Mouse (Mus musculus) CH12.LX (cell line): ENCODE measurements at regions not wholly inside any gene's neighbourhood (a gene's known extent, or its start where the extent isn't known, plus 50 kb on each side); places are given as distances from the start of the nearest gene placed in this dataset.

Source experiments
- DNase-seq: peaks from one replicate; pipeline ENCODE4 v3.0.0-alpha.2; 2013; ENCODE audit errors: extremely low read depth
- H3K27ac ChIP-seq: 2 replicates; pipeline ENCODE4 v1.5.1; 2012; ENCODE audit warnings: low read depth, mild to moderate bottlenecking, control low read depth, moderate library complexity; ENCODE audit not compliant: insufficient read depth
- H3K27me3 ChIP-seq: replicated peaks from 2 replicates; pipeline ENCODE3; 2012; ENCODE audit warnings: inconsistent platforms
- H3K36me3 ChIP-seq, 2 experiments: replicated peaks in 1 of 2; 2 replicates each; pipeline versions ENCODE3 to v1.6.1; 2012; ENCODE audit warnings: inconsistent platforms in 1 of 2, low read length in 1 of 2, mild to moderate bottlenecking in 1 of 2, mixed read lengths in 1 of 2, moderate library complexity in 1 of 2; ENCODE audit not compliant: control insufficient read depth in 1 of 2, insufficient read depth in 1 of 2
- H3K4me1 ChIP-seq, 2 experiments: 2 replicates each; pipeline ENCODE4 v1.6.1; 2012; ENCODE audit warnings: inconsistent platforms in 1 of 2, moderate library complexity in 1 of 2; ENCODE audit not compliant: insufficient read depth in 2 of 2, control insufficient read depth in 1 of 2
- H3K4me2 ChIP-seq: 2 replicates; pipeline ENCODE4 v1.6.1; 2012; ENCODE audit warnings: low read depth, mild to moderate bottlenecking, control low read depth; ENCODE audit not compliant: poor library complexity, insufficient read depth, severe bottlenecking
- H3K4me3 ChIP-seq, 3 experiments: fragments of 150-350 bp in 1 of 3; sonication (generic) in 1 of 3; replicated peaks in 1 of 3; 2 replicates each; pipeline versions ENCODE3 to v1.5.1; 2011 to 2012; ENCODE audit warnings: low read depth in 2 of 3, low read length in 2 of 3, mild to moderate bottlenecking in 2 of 3, moderate library complexity in 2 of 3, control low read depth in 1 of 3, improper control_type of control experiment in 1 of 3, inconsistent platforms in 1 of 3, mixed read lengths in 1 of 3; ENCODE audit not compliant: poor library complexity in 1 of 3
- H3K79me2 ChIP-seq: replicated peaks from 2 replicates; pipeline ENCODE4 v1.6.1; 2012; ENCODE audit warnings: mild to moderate bottlenecking, moderate library complexity; ENCODE audit not compliant: control insufficient read depth, poor library complexity, insufficient read depth, severe bottlenecking; ENCODE audit errors: extremely low read depth
- H3K9ac ChIP-seq: 2 replicates; pipeline ENCODE4 v1.6.1; 2012; ENCODE audit warnings: low read depth, mild to moderate bottlenecking, control low read depth, moderate library complexity; ENCODE audit not compliant: insufficient read depth
- H3K9me3 ChIP-seq: replicated peaks from 2 replicates; pipeline ENCODE3; 2012; ENCODE audit warnings: low read length, inconsistent platforms, mixed read lengths
- CHD1 ChIP-seq: IDR thresholded peaks from 2 replicates; pipeline ENCODE4 v1.6.1; 2012; ENCODE audit warnings: low read depth, low read length, improper control_type of control experiment, inconsistent platforms
- CTCF ChIP-seq, 2 experiments: IDR thresholded peaks in 1 of 2; conservative IDR thresholded peaks in 1 of 2; 2 replicates each; pipeline ENCODE4 v1.5.1; 2011 to 2012; ENCODE audit warnings: low read depth in 2 of 2, low read length in 2 of 2, improper control_type of control experiment in 1 of 2, inconsistent platforms in 1 of 2, mild to moderate bottlenecking in 1 of 2, moderate library complexity in 1 of 2
- ELF1 ChIP-seq: IDR thresholded peaks from 2 replicates; pipeline ENCODE4 v1.6.1; 2014; ENCODE audit warnings: low read depth, mild to moderate bottlenecking, inconsistent platforms, low read length, improper control_type of control experiment
- ETS1 ChIP-seq: conservative IDR thresholded peaks from 2 replicates; pipeline ENCODE4 v1.6.1; 2012; ENCODE audit warnings: low read depth, mild to moderate bottlenecking, inconsistent platforms, low read length, improper control_type of control experiment, moderate library complexity
- IRF4 ChIP-seq: IDR thresholded peaks from 2 replicates; pipeline ENCODE4 v1.6.1; 2014; ENCODE audit warnings: low read depth, mild to moderate bottlenecking, inconsistent platforms, low read length, improper control_type of control experiment
- JUN ChIP-seq: IDR thresholded peaks from 2 replicates; pipeline ENCODE4 v1.6.1; 2011; ENCODE audit warnings: low read depth, mild to moderate bottlenecking, low read length, improper control_type of control experiment, moderate library complexity; ENCODE audit not compliant: insufficient read depth
- KAT2A ChIP-seq: IDR thresholded peaks from 2 replicates; pipeline ENCODE4 v1.6.1; 2012; ENCODE audit warnings: low read length, improper control_type of control experiment, inconsistent platforms; ENCODE audit not compliant: insufficient replicate concordance
- MYC ChIP-seq: IDR thresholded peaks from 2 replicates; pipeline ENCODE4 v1.6.1; 2011; ENCODE audit warnings: low read depth, mild to moderate bottlenecking, improper control_type of control experiment, low read length
- NELFE ChIP-seq: IDR thresholded peaks from 2 replicates; pipeline ENCODE4 v1.6.1; 2011; ENCODE audit warnings: low read depth, low read length, improper control_type of control experiment
- PAX5 ChIP-seq: IDR thresholded peaks from 2 replicates; pipeline ENCODE4 v1.6.1; 2012; ENCODE audit warnings: low read length, inconsistent platforms, mixed read lengths
- SIN3A ChIP-seq: IDR thresholded peaks from 2 replicates; pipeline ENCODE4 v1.6.1; 2012; ENCODE audit warnings: low read length, improper control_type of control experiment, inconsistent platforms
- USF1 ChIP-seq: IDR thresholded peaks from 2 replicates; pipeline ENCODE4 v1.6.1; 2014; ENCODE audit warnings: low read depth, mild to moderate bottlenecking, inconsistent platforms, low read length, improper control_type of control experiment
- ZC3H11A ChIP-seq: IDR thresholded peaks from 2 replicates; pipeline ENCODE4 v1.6.1; 2012; ENCODE audit warnings: low read depth, mild to moderate bottlenecking, inconsistent platforms, low read length, improper control_type of control experiment
- dilution Hi-C: fragments of 300-500 bp; cut with MboI; formaldehyde crosslinking; loops from 2 replicates; pipeline ENCODE4 v1.14.3; 2020; ENCODE audit warnings: low sequenced_read_pairs; ENCODE audit not compliant: extremely low pct_unique_long_range_greater_than_20kb, extremely low pct_ligation_motif_present
- in situ Hi-C: fragments of 300-500 bp; cut with MboI; formaldehyde crosslinking; loops from 3 replicates; pipeline ENCODE4 v1.14.3; 2019; ENCODE audit warnings: low sequenced_read_pairs, low pct_ligation_motif_present, low pct_unique_long_range_greater_than_20kb, mixed read lengths

- no peak for TF ChIP-seq ZC3H11A
- H3K4me1 ChIP-seq, result peaks cover 11 to 39% of the 10 kb centered on the region in 2 experiments
- dilution Hi-C loops, result no loop called here
These were observed 62.0 kb downstream of the Kctd12 start for GRCm38 (mm10) chr14:102920415-102920814.

GRCm38 (mm10) chr14:102919261-102919801 is 63.1 kb downstream of the Kctd12 start:
- Histone ChIP-seq H3K27me3 (no peaks in the 10 kb centered on the region), H3K9me3 (no peaks in the 10 kb centered on the region), H3K4me2 (no peak overlapping the region), H3K36me3 (no peaks in the 10 kb centered on the region), H3K79me2 (no peaks in the 10 kb centered on the region), H3K27ac (no peak overlapping the region), H3K4me3 (no peak overlapping the region), H3K4me1 (peaks cover 6 to 28% of the 10 kb centered on the region in 2 experiments), H3K9ac (no peak overlapping the region)
- in situ Hi-C loops, result no loop called here
- dilution Hi-C loops, result no loop called here
- no peak for DNase-seq
- TF ChIP-seq KAT2A (no peak), MYC (no peak), NELFE (no peak), IRF4 (no peak)

More at GRCm38 (mm10) chr14:102920415-102920814, 62.0 kb downstream of the Kctd12 start:
- Histone ChIP-seq H3K27ac (no peak overlapping the region), H3K9ac (no peak overlapping the region), H3K79me2 (no peaks in the 10 kb centered on the region), H3K4me3 (no peak overlapping the region), H3K4me2 (no peak overlapping the region), H3K36me3 (no peaks in the 10 kb centered on the region), H3K9me3 (no peaks in the 10 kb centered on the region), H3K27me3 (no peaks in the 10 kb centered on the region)
- DNase-seq, result no peak
- in situ Hi-C loops, result no loop called here

GRCm38 (mm10) chr14:102917929-102918328 is 64.5 kb downstream of the Kctd12 start:
- no peaks in the 10 kb centered on the region for H3K9me3 ChIP-seq
- DNase-seq, result no peak
- H3K79me2 ChIP-seq, result no peaks in the 10 kb centered on the region
- H3K36me3 ChIP-seq, result no peaks in the 10 kb centered on the region
- H3K27ac ChIP-seq, result no peak overlapping the region
- H3K4me1 ChIP-seq, result peaks cover 6 to 23% of the 10 kb centered on the region in 2 experiments
- TF ChIP-seq PAX5, result no peak
- TF ChIP-seq CHD1, result no peak
- TF ChIP-seq CTCF (conservative IDR thresholded peaks at IDR 0.05 in 1 of 2, IDR thresholded peaks at IDR 0.05 in 1 of 2; ENCODE audit: low read depth in 2 of 2, low read length in 2 of 2), result no peak
- TF ChIP-seq SIN3A, result no peak
- no peak for TF ChIP-seq ETS1
- no peak for TF ChIP-seq ELF1
- TF ChIP-seq JUN, result no peak
- TF ChIP-seq USF1, result no peak
- H3K4me3 ChIP-seq, result no peak overlapping the region
- in situ Hi-C loops (no loop called here), dilution Hi-C loops (no loop called here)
- H3K9ac ChIP-seq, result no peak overlapping the region
- no peak overlapping the region for H3K4me2 ChIP-seq
- no peaks in the 10 kb centered on the region for H3K27me3 ChIP-seq
